In the genomic region with DNA sequence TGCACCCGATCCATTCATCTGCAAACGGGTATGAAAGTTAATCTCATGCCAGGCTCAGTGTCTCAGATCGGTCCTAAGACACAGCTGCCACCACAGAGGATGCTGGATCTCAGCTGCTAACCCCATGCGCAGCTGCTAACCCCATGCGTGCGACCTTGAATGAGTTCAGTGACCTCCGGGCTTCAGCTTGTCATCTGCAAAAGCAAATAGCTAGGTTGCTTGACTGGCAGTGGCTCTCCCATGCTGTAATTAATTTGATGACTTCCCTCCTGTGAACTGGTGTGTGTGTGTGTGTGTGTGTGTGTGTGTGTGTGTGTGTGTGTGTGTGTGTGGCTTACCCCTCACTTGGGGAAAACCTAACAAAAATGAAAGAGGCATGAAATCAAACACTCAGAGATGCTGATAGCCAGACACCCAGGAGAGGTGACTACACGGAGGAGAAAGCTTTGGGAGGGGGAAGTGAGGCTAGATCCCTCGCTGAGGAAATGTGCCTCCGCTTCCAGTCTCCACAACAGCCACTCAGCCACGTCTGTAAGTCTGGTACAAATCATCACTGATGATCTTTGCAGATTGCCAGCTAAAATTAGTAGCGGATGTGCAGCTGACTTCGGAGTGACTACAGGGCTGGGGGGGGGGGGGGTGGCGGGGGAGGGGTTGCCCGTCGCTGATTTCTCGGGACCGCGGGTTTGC, we compare ENCODE assay signal across 8 mouse cellular contexts. TPM values are rescaled to one million over a fixed set of nuclear protein-coding genes. Genes with fewer than 3 reads are reported as not detected.
DNase-seq lines count a peak whose midpoint lies in the region; ATAC-seq and TF ChIP-seq lines count a peak whose summit lies in the region.

No protein-coding gene starts in this region.

- 0 out of 2 replicates have a peak overlapping the region, but pooled peaks have one; percentile 7 for H3K4me3 ChIP-seq in embryonic facial prominence, embryonic 13.5 days
- H3K4me3 ChIP-seq in hindbrain, embryonic 13.5 days: peak overlapping the region; percentile 10; the same call in 1 of the 2 replicates
- no peak overlapping the region for H3K4me3 ChIP-seq in neural tube, embryonic 11.5 days (ENCODE audit: low read depth, low read length)
- H3K4me3 ChIP-seq in left cerebral cortex, adult 2 months: no peak overlapping the region

- no peaks in the 10 kb centered on the region for H3K27me3 ChIP-seq in embryonic facial prominence, embryonic 13.5 days
- H3K27me3 ChIP-seq in hindbrain, embryonic 13.5 days: no peaks in the 10 kb centered on the region
- no peaks in the 10 kb centered on the region for H3K27me3 ChIP-seq in neural tube, embryonic 11.5 days (ENCODE audit: control insufficient read depth, insufficient read depth, low read length)

- H3K27ac ChIP-seq in embryonic facial prominence, embryonic 13.5 days: no peak overlapping the region
- H3K27ac ChIP-seq in hindbrain, embryonic 13.5 days: no peak overlapping the region
- H3K27ac ChIP-seq in neural tube, embryonic 11.5 days (ENCODE audit: low read depth, low read length): no peak overlapping the region
- H3K27ac ChIP-seq in left cerebral cortex, adult 2 months: no peak overlapping the region

- peak; percentile 14 to 26 for DNase-seq in right cerebral cortex, adult 2 months (ENCODE audit: low spot score in 2 of 2)
- no peak for DNase-seq in right cerebral cortex, postnatal 25 days
- DNase-seq in neural tube, embryonic 11.5 days (ENCODE audit: low spot score): peak; percentile 61
- DNase-seq in gastrocnemius, postnatal 36 days: no peak
- DNase-seq in left cerebral cortex, adult 2 months (ENCODE audit: extremely low spot score in 1 of 2, low spot score in 2 of 2): no peak

- no peaks in the 10 kb centered on the region for H3K36me3 ChIP-seq in embryonic facial prominence, embryonic 13.5 days
- H3K36me3 ChIP-seq in hindbrain, embryonic 13.5 days: no peaks in the 10 kb centered on the region
- no peaks in the 10 kb centered on the region for H3K36me3 ChIP-seq in neural tube, embryonic 11.5 days (ENCODE audit: control insufficient read depth, insufficient read depth, low read length)

- H3K4me2 ChIP-seq in embryonic facial prominence, embryonic 13.5 days: peak overlapping the region; percentile 47
- peak overlapping the region; percentile 42 for H3K4me2 ChIP-seq in hindbrain, embryonic 13.5 days
- peak overlapping the region; percentile 29; the same call in 1 of the 2 replicates for H3K4me2 ChIP-seq in neural tube, embryonic 11.5 days (ENCODE audit: low read depth)

- TF ChIP-seq CTCF in left cerebral cortex, adult 2 months (IDR thresholded peaks at IDR 0.05): no peak

- H3K4me1 ChIP-seq in embryonic facial prominence, embryonic 13.5 days: peaks cover 11% of the 10 kb centered on the region
- peaks cover 13% of the 10 kb centered on the region for H3K4me1 ChIP-seq in hindbrain, embryonic 13.5 days (replicated peaks)
- no peaks in the 10 kb centered on the region for H3K4me1 ChIP-seq in neural tube, embryonic 11.5 days (ENCODE audit: control insufficient read depth, insufficient read depth, low read length)

- intact Hi-C loops in gastrocnemius, postnatal 36 days (cut with DNase I): no loop called here
- intact Hi-C loops in left cerebral cortex, adult 2 months (cut with DNase I): loop anchor here (2.0 to 10.0 kb wide), 4 partner anchors 604 to 1034 kb away; no protein-coding TSS in a partner anchor

- 8% methylated on average over 19 of the region's 19 CpGs for WGBS in embryonic facial prominence, embryonic 13.5 days
- WGBS in hindbrain, embryonic 13.5 days: 29% methylated on average over 19 of the region's 19 CpGs
- WGBS in neural tube, embryonic 11.5 days: 30% methylated on average over 19 of the region's 19 CpGs

- no peak overlapping the region for H3K9ac ChIP-seq in embryonic facial prominence, embryonic 13.5 days
- no peak overlapping the region for H3K9ac ChIP-seq in hindbrain, embryonic 13.5 days
- H3K9ac ChIP-seq in neural tube, embryonic 11.5 days (ENCODE audit: low read length): no peak overlapping the region

- ATAC-seq in embryonic facial prominence, embryonic 13.5 days (ENCODE audit: insufficient number of reproducible peaks, insufficient read depth, low FRiP score, low TSS enrichment, low read depth): no peak
- peak; percentile 21; the same call in 1 of the 2 replicates for ATAC-seq in hindbrain, embryonic 13.5 days (ENCODE audit: low FRiP score)
- no peak for ATAC-seq in neural tube, embryonic 11.5 days (ENCODE audit: insufficient read depth, low FRiP score, low TSS enrichment)
- no peak for ATAC-seq in cerebellum, adult (ENCODE audit: insufficient number of reproducible peaks, low FRiP score, low TSS enrichment)

- no peaks in the 10 kb centered on the region for H3K9me3 ChIP-seq in embryonic facial prominence, embryonic 13.5 days
- H3K9me3 ChIP-seq in hindbrain, embryonic 13.5 days: peaks cover 6% of the 10 kb centered on the region
- no peaks in the 10 kb centered on the region for H3K9me3 ChIP-seq in neural tube, embryonic 11.5 days (ENCODE audit: control insufficient read depth, low read length)

RNA-seq across cellular contexts. Expression of gene Suds3, which starts 47.0 kb away (rescaled TPM):
- 87.8 and 89.7 TPM in 2 replicates for polyA plus RNA-seq in embryonic facial prominence, embryonic 13.5 days (2015; fragmentation: Nextera tagmentation; extraction: Ambion mirVana)
- 83.2 and 90.5 TPM in 2 replicates for polyA plus RNA-seq in hindbrain, embryonic 13.5 days (2015; fragmentation: Nextera tagmentation; extraction: Ambion mirVana)
- 46.3 and 46.7 TPM in 2 replicates for polyA plus RNA-seq in neural tube, embryonic 11.5 days (2014; fragmentation: Nextera tagmentation; extraction: Ambion mirVana)
- total RNA-seq in gastrocnemius, postnatal 36 days (2021): 10 to 100 TPM; 70.7 to 72.4 TPM
- total RNA-seq in left cerebral cortex, adult 2 months (2021): 100 to 1,000 TPM; 117 to 141 TPM

RNA-seq across cellular contexts. Expression of gene Taok3, which starts 51.0 kb away (rescaled TPM):
- 14.3 and 16.3 TPM in 2 replicates for polyA plus RNA-seq in embryonic facial prominence, embryonic 13.5 days (2015; fragmentation: Nextera tagmentation; extraction: Ambion mirVana)
- polyA plus RNA-seq in hindbrain, embryonic 13.5 days (2015; fragmentation: Nextera tagmentation; extraction: Ambion mirVana): 47.0 and 50.0 TPM in 2 replicates
- polyA plus RNA-seq in neural tube, embryonic 11.5 days (2014; fragmentation: Nextera tagmentation; extraction: Ambion mirVana): 20.0 and 20.3 TPM in 2 replicates
- total RNA-seq in gastrocnemius, postnatal 36 days (2021): 1 to 10 TPM; 3.9 to 4.3 TPM
- 10 to 100 TPM; 52.5 to 54.7 TPM for total RNA-seq in left cerebral cortex, adult 2 months (2021)

Comparison
In these comparisons a context has a peak if more than half of its experiments do, and no peak if none do; other contexts are left out.
1. DNase-seq: peak in right cerebral cortex, adult 2 months (2 of 2) and neural tube, embryonic 11.5 days (single experiment); none in right cerebral cortex, postnatal 25 days (single experiment), gastrocnemius, postnatal 36 days (0 of 2) and left cerebral cortex, adult 2 months (0 of 2).
2. H3K4me3 ChIP-seq: peak in embryonic facial prominence, embryonic 13.5 days (single experiment) and hindbrain, embryonic 13.5 days (single experiment); none in neural tube, embryonic 11.5 days (single experiment) and left cerebral cortex, adult 2 months (single experiment).
3. Peak in every context shown above with its lines, with median percentiles within 50 percentile points of each other: H3K4me2 ChIP-seq.